Mouse (Mus musculus) megakaryocyte, embryonic 14.5 days (primary cell): Measurements from ENCODE around the gene Pou3f4. TPM values are rescaled to one million over a fixed set of nuclear protein-coding genes. Genes with fewer than 3 reads are reported as not detected.
"Not testable (repeated sequence)": the region's sequence is repeated elsewhere in the genome, so short reads cannot be mapped to it uniquely, and the experiment has no call there.

Experiments
- H3K27me3 ChIP-seq: replicated peaks from 2 replicates; pipeline ENCODE3; 2012; ENCODE audit warnings: inconsistent platforms
- H3K36me3 ChIP-seq: replicated peaks from 2 replicates; pipeline ENCODE3; 2012; ENCODE audit warnings: low read length, inconsistent platforms, mixed read lengths
- H3K4me1 ChIP-seq: 2 replicates; pipeline ENCODE4 v1.6.1; 2012; ENCODE audit warnings: inconsistent platforms
- H3K4me3 ChIP-seq: replicated peaks from 2 replicates; pipeline ENCODE3; 2012; ENCODE audit warnings: moderate library complexity, mild to moderate bottlenecking, inconsistent platforms
- H3K9me3 ChIP-seq: 2 replicates; pipeline ENCODE4 v1.6.1; 2012; ENCODE audit warnings: inconsistent platforms
- FLI1 ChIP-seq: IDR thresholded peaks from 2 replicates; pipeline ENCODE4 v1.6.1; 2012; ENCODE audit warnings: low read length, inconsistent platforms, mixed read lengths
- GATA1 ChIP-seq: IDR thresholded peaks from 3 replicates; pipeline ENCODE4 v1.6.1; 2012; ENCODE audit warnings: mixed read lengths, low read length, inconsistent platforms, borderline replicate concordance
- polyA plus RNA-seq: library from polyadenylated mRNA; stranded (reverse); fragments of >175 nt; gene quantifications from 2 replicates; pipeline ENCODE4 v1.2.3, GENCODE M21; 2012; ENCODE audit warnings: low replicate concordance; ENCODE audit not compliant: insufficient read depth

The Pou3f4 gene
- not detected in 2 replicates for polyA plus RNA-seq

GRCm38 (mm10) chrX:110814151-110814571 lies at the start of gene Pou3f4:
Pou3f4 (plus strand) TSS chrX:110814280.
- TF ChIP-seq GATA1 = no peak
- no peak for TF ChIP-seq FLI1
- peaks cover 18% of the 10 kb centered on the region for H3K9me3 ChIP-seq
- peak within 1 kb of the TSS; percentile 82 for H3K4me3 ChIP-seq
- H3K4me1 ChIP-seq = peaks cover 13% of the 10 kb centered on the region
- H3K27me3 ChIP-seq = peaks cover 38% of the 10 kb centered on the region
- no peaks in the 10 kb centered on the region for H3K36me3 ChIP-seq

GRCm38 (mm10) chrX:110765939-110766338 lies 48.1 kb upstream of the Pou3f4 start:
- Histone ChIP-seq H3K4me1 (no peaks in the 10 kb centered on the region), H3K36me3 (no peaks in the 10 kb centered on the region), H3K9me3 (no peaks in the 10 kb centered on the region), H3K27me3 (no peaks in the 10 kb centered on the region), H3K4me3 (no peak overlapping the region)
- no peak for TF ChIP-seq FLI1
- no peak for TF ChIP-seq GATA1

- H3K9me3 ChIP-seq, H3K4me1 ChIP-seq, H3K27me3 ChIP-seq, H3K36me3 ChIP-seq, H3K4me3 ChIP-seq: not testable (repeated sequence)
Measured at GRCm38 (mm10) chrX:110774807-110775206, 39.3 kb upstream of the Pou3f4 start.

GRCm38 (mm10) chrX:110802502-110802901 lies 11.6 kb upstream of the Pou3f4 start:
- Histone ChIP-seq H3K9me3 (no peaks in the 10 kb centered on the region), H3K27me3 (no peaks in the 10 kb centered on the region), H3K36me3 (no peaks in the 10 kb centered on the region), H3K4me3 (no peak overlapping the region), H3K4me1 (no peaks in the 10 kb centered on the region)
- TF ChIP-seq GATA1 (no peak), FLI1 (no peak)

GRCm38 (mm10) chrX:110810001-110810578 lies 4.0 kb upstream of the Pou3f4 start:
- Histone ChIP-seq H3K27me3 (peaks cover 21% of the 10 kb centered on the region), H3K9me3 (peaks cover 11% of the 10 kb centered on the region), H3K4me3 (no peak overlapping the region), H3K36me3 (no peaks in the 10 kb centered on the region), H3K4me1 (peaks cover 9% of the 10 kb centered on the region)
- TF ChIP-seq GATA1 (no peak), FLI1 (no peak)

GRCm38 (mm10) chrX:110810753-110811506 lies 3.1 kb upstream of the Pou3f4 start:
- H3K4me3 ChIP-seq = no peak overlapping the region
- H3K4me1 ChIP-seq = peaks cover 13% of the 10 kb centered on the region
- H3K9me3 ChIP-seq = peaks cover 14% of the 10 kb centered on the region
- TF ChIP-seq FLI1 = no peak
- TF ChIP-seq GATA1 = no peak
- H3K27me3 ChIP-seq = peaks cover 25% of the 10 kb centered on the region
- H3K36me3 ChIP-seq = no peaks in the 10 kb centered on the region

- H3K9me3 ChIP-seq = peaks cover 18% of the 10 kb centered on the region
- TF ChIP-seq GATA1 (no peak), FLI1 (no peak)
- H3K27me3 ChIP-seq = peaks cover 35% of the 10 kb centered on the region
- no peak overlapping the region for H3K4me3 ChIP-seq
- H3K36me3 ChIP-seq = no peaks in the 10 kb centered on the region
- peaks cover 13% of the 10 kb centered on the region for H3K4me1 ChIP-seq
Measured at GRCm38 (mm10) chrX:110812071-110812470, 2.0 kb upstream of the Pou3f4 start.

GRCm38 (mm10) chrX:110813401-110813800 lies 679 bp upstream of the Pou3f4 start:
- no peak overlapping the region for H3K4me3 ChIP-seq
- H3K36me3 ChIP-seq = no peaks in the 10 kb centered on the region
- peaks cover 13% of the 10 kb centered on the region for H3K4me1 ChIP-seq
- H3K9me3 ChIP-seq = peaks cover 18% of the 10 kb centered on the region
- H3K27me3 ChIP-seq = peaks cover 38% of the 10 kb centered on the region
- no peak for TF ChIP-seq GATA1
- no peak for TF ChIP-seq FLI1

GRCm38 (mm10) chrX:110814592-110815548 lies 790 bp downstream of the Pou3f4 start:
- H3K36me3 ChIP-seq = no peaks in the 10 kb centered on the region
- TF ChIP-seq FLI1 = no peak
- no peak for TF ChIP-seq GATA1
- peaks cover 18% of the 10 kb centered on the region for H3K9me3 ChIP-seq
- H3K4me3 ChIP-seq = peak overlapping the region; percentile 82
- peaks cover 13% of the 10 kb centered on the region for H3K4me1 ChIP-seq
- H3K27me3 ChIP-seq = peaks cover 38% of the 10 kb centered on the region

GRCm38 (mm10) chrX:110815549-110815930 lies 1.5 kb downstream of the Pou3f4 start:
- Histone ChIP-seq H3K9me3 (peaks cover 18% of the 10 kb centered on the region), H3K36me3 (no peaks in the 10 kb centered on the region), H3K27me3 (peaks cover 38% of the 10 kb centered on the region), H3K4me1 (peaks cover 13% of the 10 kb centered on the region), H3K4me3 (peak overlapping the region; percentile 82)
- TF ChIP-seq GATA1 = no peak
- TF ChIP-seq FLI1 = no peak
